Mouse (Mus musculus) Muller cell, postnatal 12 days (primary cell): ENCODE data around the gene Specc1.

Experiments used
- DNase-seq: peaks from one replicate; pipeline ENCODE4 v3.0.0-alpha.2; 2015; ENCODE audit errors: inconsistent ontology term

The Specc1 gene

DNA sequence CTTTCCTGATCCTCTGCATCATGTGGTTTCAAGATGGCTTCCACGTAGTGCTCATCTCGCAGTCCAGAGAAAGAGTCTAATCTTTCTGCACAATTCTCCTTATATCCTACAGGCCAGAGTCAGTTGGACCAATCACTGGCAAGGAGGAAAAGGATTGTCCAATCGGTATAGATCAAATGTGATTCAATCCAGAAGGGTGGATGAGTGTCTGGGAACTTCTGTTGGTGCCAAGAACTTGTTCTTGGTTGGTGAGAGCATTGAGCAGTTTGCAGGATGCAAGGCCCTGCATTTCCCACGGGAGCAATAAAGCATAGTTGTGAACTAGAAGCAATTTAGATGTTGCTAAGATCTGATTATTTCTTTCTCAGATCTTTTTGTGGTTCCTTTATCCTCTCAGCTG is 287.9 kb downstream of the Specc1 start:
- no peak for DNase-seq

DNA sequence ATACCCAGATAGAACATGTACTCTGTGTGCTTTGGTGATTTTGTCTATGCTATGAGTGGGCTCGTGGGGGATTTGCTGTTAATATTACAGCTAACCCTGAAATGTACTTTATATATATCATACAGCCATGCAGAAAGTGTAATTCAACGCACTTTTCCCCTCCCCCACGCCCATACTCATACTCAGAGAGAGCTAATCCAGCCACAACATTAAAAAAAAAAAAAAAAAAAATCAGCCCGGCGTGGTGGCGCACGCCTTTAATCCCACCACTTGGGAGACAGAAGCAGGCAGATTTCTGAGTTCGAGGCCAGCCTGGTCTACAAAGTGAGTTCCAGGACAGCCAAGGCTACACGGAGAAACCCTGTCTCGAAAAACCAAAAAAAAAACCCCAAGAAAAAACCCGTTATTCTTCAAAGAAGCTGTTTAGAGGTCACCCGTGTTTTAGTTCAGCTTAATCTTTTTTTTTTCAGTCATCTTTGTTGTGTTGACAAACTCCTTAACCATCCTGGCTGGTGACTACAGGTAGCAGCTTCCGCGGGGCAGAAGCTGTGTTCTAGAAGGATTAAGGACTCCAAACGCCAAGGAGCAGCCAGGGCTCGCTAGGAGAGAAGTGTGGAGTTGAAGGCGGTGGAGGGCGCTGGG is 291.3 kb downstream of the Specc1 start:
- DNase-seq = no peak

DNA sequence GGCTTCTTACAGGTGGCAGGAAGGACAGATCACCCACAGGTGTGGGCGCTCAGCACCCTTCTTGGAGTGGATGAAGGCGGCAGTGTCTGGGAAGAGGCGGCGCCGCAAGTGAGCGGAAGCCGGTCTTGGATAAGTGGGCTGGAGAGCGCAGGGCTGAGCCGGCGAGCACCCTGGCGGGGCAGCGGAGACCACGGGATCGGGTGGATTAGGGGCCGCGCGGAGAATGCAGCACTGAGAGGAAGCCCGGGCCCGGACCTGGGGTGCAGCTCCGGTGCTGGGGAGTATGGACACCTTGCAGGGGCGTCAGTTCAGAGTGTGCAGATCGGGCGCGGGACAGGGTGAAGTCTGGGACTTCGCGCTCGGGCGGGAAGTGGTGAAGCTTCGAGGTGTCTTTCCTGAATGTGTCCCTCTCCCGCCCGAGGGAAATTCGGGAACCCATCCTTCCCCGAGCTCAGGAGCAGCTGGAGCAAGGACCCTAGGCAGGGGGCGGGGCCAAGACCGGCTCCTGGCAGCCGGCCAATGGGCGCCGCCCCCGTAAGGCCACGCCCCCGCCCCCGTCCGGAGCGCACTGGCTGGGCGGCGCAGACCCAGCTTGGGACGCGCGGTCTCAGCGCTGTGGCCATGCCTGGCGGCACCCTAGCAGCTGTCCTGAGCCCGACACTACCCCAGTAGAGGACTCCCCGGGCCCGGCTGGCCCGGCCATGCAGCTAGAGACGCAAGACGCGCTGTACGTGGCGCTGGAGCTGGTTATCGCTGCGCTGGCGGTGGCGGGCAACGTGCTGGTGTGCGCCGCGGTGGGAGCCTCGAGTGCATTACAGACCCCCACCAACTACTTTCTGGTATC is 292.1 kb downstream of the Specc1 start, which contains the start of gene Adora2b:
TSS of gene Adora2b (plus strand) at position 584 of the 844 bp plus-strand sequence.
- peak; percentile 75 for DNase-seq

DNA sequence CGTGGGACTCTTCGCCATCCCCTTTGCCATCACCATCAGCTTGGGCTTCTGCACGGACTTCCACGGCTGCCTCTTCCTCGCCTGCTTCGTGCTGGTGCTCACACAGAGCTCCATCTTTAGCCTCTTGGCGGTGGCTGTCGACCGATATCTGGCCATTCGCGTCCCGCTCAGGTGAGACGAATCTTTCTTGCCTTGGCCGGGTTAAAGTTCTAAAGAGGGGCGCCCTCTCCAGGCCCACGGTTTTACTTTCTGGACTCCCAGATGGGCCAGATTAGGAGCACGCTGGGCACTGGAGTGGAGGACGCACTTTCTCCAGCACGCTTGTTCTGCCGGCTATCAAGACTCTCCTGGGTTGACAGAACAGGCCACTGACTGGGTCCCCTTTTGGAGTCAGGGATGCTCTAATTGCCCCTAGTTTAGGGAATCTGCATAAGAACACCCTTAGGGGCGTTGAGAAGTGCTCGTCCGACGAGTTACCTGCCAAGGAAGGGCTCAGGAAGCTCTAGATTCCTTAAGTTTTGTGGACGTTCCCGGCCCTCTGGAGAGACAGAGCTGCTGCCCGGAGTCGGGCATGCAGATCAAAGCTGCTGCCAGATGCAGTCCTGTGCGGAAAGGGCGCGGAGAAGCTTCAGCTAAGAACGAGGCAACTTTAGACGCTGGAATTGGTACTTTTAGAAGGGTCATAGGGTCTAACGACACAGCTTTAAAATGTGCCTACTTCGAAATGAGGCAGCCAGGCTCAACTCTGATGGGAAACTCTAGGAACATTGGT is 292.9 kb downstream of the Specc1 start:
- DNase-seq = peak; percentile 44

DNA sequence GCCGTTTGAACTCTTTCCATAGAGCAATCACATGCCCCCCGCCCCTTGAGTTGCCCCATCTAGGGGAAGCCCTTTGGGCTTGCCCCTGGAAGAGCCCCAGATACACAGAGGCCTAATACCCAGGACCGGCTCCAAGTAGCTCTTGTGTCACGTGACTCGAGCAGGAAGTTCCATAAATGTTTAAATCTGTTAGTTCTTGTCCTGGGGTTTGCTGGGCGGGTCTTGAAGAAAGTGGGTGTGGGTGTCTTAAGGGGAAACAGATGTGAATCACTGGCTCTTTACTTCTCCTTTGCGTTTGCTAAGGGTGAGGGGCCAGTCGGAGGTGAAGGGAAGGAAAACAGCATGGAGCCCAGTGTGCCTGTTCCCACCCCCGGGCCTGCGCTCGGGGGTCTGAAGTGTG is 294.5 kb downstream of the Specc1 start:
- DNase-seq = no peak

DNA sequence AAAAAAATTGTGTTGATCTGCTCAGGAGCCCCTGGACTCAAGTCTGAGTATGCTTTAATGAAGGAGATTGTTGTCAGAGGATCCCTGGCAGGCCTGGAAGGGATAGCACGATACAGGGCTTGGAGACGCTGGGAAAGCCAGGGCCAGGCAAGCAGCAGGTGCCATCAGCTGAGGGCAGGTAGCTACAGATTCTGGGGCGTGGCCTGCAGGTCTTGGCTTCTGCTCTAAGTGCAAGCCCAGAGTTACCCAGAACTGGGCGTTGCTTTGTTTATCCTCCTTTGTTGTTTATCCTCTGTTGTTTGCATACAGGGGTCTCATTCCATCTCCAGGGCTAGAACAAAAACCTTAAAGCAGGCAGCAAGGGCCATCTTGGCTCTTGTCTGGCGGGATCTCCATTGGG is 296.8 kb downstream of the Specc1 start:
- DNase-seq = no peak

DNA sequence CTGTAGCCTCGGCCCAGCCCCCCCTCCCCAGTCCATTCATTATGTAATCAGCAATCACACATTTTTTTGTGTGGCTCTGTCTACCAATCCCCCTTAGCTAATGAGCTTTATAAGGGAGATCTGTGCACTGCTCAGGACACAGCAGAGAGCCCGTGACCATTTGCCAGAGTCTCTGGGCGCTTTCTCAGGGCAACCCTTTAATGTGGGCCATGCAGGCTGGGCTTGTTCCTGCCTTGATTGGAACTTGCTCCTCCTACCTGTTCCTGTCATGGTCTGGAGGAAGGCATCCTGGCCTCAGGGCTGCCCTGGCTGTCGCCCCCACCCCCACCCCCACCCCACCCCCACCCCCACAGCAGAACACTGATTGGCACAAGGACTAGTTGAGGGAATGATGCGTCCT is 302.7 kb downstream of the Specc1 start:
- DNase-seq = peak; percentile 47

DNA sequence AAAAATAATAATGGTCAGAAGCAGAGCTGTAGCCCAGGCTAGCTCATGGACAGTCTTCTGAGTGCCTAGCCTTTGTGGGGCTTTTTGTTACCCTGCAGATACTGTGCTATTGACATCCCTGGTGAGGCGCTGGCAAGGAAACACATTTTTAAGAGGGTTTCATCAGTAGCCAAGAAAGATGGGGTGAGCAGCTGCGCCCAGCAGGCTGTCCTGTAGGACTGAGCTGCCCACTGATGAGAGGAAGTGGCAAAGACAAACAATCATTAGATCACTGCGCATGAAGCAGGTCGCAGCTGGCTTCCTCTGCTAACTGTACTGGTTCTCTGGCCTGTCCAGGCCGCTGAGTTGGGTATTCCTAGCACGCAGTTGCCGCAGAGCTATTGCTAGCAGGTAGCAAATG is 307.0 kb downstream of the Specc1 start:
- DNase-seq = peak; percentile 55

DNA sequence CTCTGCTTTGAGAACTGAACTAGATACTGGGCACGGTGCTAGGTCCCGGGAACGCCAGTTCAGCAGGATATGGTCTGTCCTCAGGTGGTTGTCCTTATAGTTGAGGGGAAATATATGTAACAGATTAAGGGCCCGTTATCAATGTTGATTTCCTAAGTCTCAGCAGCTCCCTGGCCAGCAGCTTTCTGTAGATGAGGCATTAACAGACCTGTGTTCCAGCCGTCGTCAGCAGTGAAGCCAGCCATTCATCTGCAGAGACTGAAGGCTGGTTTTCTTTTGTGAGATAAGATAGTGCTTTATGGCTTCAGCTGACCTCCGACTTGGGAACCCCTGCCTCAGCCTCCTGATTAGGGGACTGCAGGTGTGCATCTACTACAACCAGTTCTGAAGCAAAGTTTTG is 307.5 kb downstream of the Specc1 start:
- DNase-seq = no peak

DNA sequence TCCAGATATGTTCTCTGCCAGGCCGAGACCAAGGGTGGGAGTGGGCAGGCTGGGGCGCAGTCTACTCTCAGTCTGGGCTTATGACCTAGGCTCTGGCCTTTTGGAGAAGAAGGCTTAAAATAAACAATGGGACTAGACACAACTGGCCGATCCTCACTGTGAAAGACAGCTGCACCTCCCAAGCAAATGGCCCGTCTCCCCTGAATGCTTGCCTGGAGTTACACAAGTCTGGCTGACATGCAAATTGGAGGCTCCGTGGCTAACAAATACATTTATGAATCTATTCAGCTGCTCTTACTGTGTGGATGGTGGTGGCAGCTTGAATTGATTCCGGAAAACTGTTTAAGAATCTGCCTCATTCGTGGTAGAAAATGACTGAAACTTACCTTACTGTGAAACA is 309.1 kb downstream of the Specc1 start:
- DNase-seq = no peak

DNA sequence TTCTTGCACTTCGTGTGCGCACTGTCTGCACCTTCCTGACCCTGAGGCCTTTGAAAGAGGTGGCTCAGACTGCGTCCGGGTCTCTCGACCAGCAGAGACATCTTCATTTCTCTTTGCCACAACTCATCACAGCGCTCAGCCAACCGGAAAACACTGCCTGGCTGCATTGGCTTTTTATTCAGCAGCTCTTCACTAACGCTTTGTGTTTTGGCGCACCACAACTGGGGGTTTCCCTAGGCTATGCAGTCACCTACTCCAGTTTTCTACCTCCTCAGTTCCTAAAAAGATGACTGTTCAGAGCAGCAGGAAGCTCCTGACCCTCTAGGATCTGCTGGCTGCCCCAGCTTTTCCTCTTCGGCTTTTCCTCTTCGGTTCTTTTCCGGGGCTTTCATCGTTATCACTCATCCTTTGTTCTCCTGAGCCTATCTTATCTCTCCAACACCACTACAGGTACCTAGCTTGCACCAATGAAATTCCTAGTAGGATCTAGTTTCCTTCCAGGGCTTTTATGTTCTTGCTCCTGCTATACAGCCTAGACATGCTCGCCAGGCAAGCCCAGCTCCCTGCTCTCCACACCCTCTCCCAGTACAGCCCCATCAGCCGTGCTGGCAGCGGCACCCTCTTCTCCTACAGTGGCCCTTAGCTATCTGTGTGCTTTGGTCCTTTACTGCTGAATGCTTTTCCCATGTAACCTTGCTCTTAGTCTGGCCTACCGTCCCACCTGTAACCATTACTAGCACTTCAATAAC is 310.1 kb downstream of the Specc1 start:
- DNase-seq = peak; percentile 35

DNA sequence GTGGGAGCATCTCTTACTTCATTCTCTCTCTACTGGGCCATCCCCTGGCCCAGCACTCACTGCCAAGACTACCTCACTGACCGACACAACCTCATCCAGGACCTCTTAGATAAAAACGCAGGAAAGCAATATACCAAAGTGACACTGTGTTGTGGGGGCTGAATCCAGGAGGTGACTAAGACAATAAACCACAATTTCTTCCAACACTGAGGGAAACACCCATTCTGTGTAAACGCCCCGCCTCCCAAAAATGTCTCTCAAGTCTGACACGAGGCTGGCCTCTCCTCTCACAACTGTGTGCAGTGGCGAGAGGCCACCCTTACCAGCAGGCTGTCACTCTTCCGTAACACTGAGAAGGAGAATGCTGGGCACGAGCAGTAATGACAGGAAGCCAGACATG is 311.8 kb downstream of the Specc1 start:
- no peak for DNase-seq

DNA sequence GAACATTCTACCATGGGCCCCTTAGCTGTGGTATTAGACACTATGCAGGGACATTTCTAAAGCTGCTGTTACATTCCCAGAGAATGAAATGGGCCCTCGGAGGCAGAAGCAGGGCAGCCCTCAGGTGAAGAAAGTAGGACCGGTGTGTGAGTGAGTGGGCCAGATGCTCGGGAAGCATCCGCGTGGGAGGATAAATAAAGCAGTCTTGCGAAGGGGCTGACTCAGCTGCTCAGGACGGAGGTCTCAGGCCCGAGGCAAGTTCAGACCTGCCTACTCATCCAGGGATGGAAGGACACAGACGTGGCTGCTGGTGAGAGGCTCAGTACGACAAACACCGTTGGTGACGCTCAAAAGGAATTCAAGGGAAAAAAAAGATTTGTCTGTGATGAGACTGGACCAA is 312.5 kb downstream of the Specc1 start:
- no peak for DNase-seq

DNA sequence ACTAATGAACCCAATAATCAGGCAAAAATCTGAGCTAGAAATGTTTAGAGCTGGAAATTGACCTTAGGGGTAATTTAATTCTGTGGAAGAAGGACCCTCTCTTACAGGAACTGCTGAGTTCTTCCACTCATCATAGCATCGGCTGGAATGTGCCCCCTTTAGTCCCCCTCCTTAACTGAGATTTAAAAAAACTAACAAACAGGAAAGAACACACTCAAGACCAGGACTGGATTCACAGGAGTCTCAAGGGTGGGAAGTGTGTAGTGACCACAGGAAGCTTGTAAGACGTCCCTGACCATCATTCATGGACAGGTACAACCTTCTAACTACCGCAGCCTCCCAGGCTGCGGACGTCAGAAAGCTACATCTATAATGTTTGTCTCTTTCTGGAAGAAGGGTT is 314.3 kb downstream of the Specc1 start:
- DNase-seq = no peak
